ENCODE assay signal across 9 mouse cellular contexts in the genomic region with DNA sequence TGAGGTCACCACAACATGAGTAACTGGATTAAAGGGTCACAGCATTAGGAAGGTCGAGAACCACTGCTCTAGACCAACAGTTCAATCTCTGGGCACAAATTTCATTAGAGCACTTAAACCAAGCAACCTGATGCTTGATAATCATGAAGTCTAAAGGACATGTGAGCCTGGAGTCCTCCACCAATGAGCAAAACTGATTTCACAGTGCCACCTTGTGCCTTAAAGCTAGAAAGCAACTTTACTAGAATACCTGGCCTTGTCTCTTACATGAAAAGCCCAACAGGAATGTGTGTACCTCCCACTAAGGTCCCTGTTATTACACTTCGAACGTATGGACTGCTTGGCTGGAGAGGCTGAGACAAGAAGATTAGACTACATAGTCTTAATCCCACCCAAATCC. TPM values are rescaled to one million over a fixed set of nuclear protein-coding genes. Genes with fewer than 3 reads are reported as not detected.
DNase-seq lines count a peak whose midpoint lies in the region; ATAC-seq and TF ChIP-seq lines count a peak whose summit lies in the region.
"Had no signal": no experiment of that assay in that cellular context is flagged by ENCODE, and none has a peak within 500 bp of the region (broad histone marks: within the 10 kb centered on the region; RNA-seq: fewer than 3 reads in every experiment).

No protein-coding gene starts in this region.

- 65% methylated on average over 3 of the region's 3 CpGs for WGBS in heart, embryonic 10.5 days
- WGBS in intestine, postnatal 0 days: 50% methylated on average over 3 of the region's 3 CpGs
- 68% methylated on average over 3 of the region's 3 CpGs for WGBS in midbrain, embryonic 15.5 days

- H3K36me3 ChIP-seq in heart, embryonic 10.5 days: peaks cover 30% of the 10 kb centered on the region
- peaks cover 4% of the 10 kb centered on the region for H3K36me3 ChIP-seq in ES-E14 (ENCODE audit: control insufficient read depth, insufficient read depth, low read length, poor library complexity, severe bottlenecking)
- H3K36me3 ChIP-seq in intestine, postnatal 0 days (ENCODE audit: control insufficient read depth, insufficient read depth): peaks cover 9% of the 10 kb centered on the region
- H3K36me3 ChIP-seq in midbrain, embryonic 15.5 days (replicated peaks): peaks cover 6% of the 10 kb centered on the region; the same call in 1 of the 2 replicates

- in situ Hi-C loops in ES-E14 (cut with MboI; ENCODE audit: low sequenced_read_pairs in 2 of 2, unreplicated experiment in 2 of 2): no loop called here

- ATAC-seq in intestine, postnatal 0 days: no peak
- ATAC-seq in midbrain, embryonic 15.5 days (replicated peaks): no peak

- peak; percentile 77 for TF ChIP-seq CTCF in intestine, postnatal 0 days (IDR thresholded peaks at IDR 0.05; ENCODE audit: low read depth)

- H3K27me3 ChIP-seq in heart, embryonic 10.5 days (ENCODE audit: insufficient read depth, poor library complexity, severe bottlenecking): no peaks in the 10 kb centered on the region
- H3K27me3 ChIP-seq in intestine, postnatal 0 days (replicated peaks; ENCODE audit: control insufficient read depth, insufficient read depth, low read length): no peaks in the 10 kb centered on the region
- no peaks in the 10 kb centered on the region for H3K27me3 ChIP-seq in midbrain, embryonic 15.5 days (replicated peaks)
- H3K27me3 ChIP-seq: midbrain, embryonic 12.5 days had no signal

- H3K4me2 ChIP-seq in intestine, postnatal 0 days (replicated peaks; ENCODE audit: low read depth): no peak overlapping the region
- H3K4me2 ChIP-seq in midbrain, embryonic 15.5 days: no peak overlapping the region
- H3K4me2 ChIP-seq: midbrain, embryonic 12.5 days had no signal

- no peaks in the 10 kb centered on the region for H3K9me3 ChIP-seq in heart, embryonic 10.5 days
- no peaks in the 10 kb centered on the region for H3K9me3 ChIP-seq in ES-E14 (ENCODE audit: control insufficient read depth, insufficient read depth, low read depth, low read length)
- no peaks in the 10 kb centered on the region for H3K9me3 ChIP-seq in intestine, postnatal 0 days (ENCODE audit: control insufficient read depth)
- no peaks in the 10 kb centered on the region for H3K9me3 ChIP-seq in midbrain, embryonic 15.5 days
- H3K9me3 ChIP-seq: midbrain, embryonic 12.5 days had no signal

- peaks cover 3% of the 10 kb centered on the region; the same call in 1 of the 2 replicates for H3K4me1 ChIP-seq in heart, embryonic 10.5 days
- H3K4me1 ChIP-seq in ES-E14 (ENCODE audit: control insufficient read depth in 2 of 2, insufficient read depth in 2 of 2, low read length in 2 of 2, poor library complexity in 1 of 2): no peaks in the 10 kb centered on the region
- H3K4me1 ChIP-seq in intestine, postnatal 0 days (replicated peaks; ENCODE audit: control insufficient read depth, insufficient read depth, low read length): no peaks in the 10 kb centered on the region
- no peaks in the 10 kb centered on the region for H3K4me1 ChIP-seq in midbrain, embryonic 15.5 days
- H3K4me1 ChIP-seq: midbrain, embryonic 12.5 days had no signal

- DNase-seq in heart, postnatal 4 days: peak; percentile 34
- DNase-seq in heart, embryonic 10.5 days (ENCODE audit: low spot score): no peak
- peak; percentile 79 for DNase-seq in 3T3-L1 (ENCODE audit: low read depth, low spot score)
- DNase-seq in ES-E14 (ENCODE audit: low read depth, low spot score): peak; percentile 19
- DNase-seq in spleen, postnatal 36 days (ENCODE audit: low spot score in 2 of 2): no peak
- no peak for DNase-seq in frontal cortex, postnatal 36 days (ENCODE audit: low spot score in 2 of 2)

- no peak overlapping the region for H3K4me3 ChIP-seq in heart, embryonic 10.5 days
- H3K4me3 ChIP-seq in ES-E14 (ENCODE audit: insufficient read depth in 1 of 2, low read depth in 1 of 2, low read length in 2 of 2, poor library complexity in 1 of 2, severe bottlenecking in 1 of 2): no peak overlapping the region
- no peak overlapping the region for H3K4me3 ChIP-seq in intestine, postnatal 0 days (ENCODE audit: low read depth, low read length)
- no peak overlapping the region for H3K4me3 ChIP-seq in midbrain, embryonic 15.5 days
- H3K4me3 ChIP-seq: midbrain, embryonic 12.5 days had no signal

- no peak overlapping the region for H3K27ac ChIP-seq in heart, embryonic 10.5 days
- no peak overlapping the region for H3K27ac ChIP-seq in ES-E14 (ENCODE audit: insufficient read depth, low read depth, low read length, poor library complexity, severe bottlenecking)
- H3K27ac ChIP-seq in intestine, postnatal 0 days (ENCODE audit: low read depth, low read length): no peak overlapping the region
- H3K27ac ChIP-seq in midbrain, embryonic 15.5 days: no peak overlapping the region
- H3K27ac ChIP-seq: midbrain, embryonic 12.5 days had no signal

- H3K9ac ChIP-seq in ES-E14 (ENCODE audit: insufficient read depth, low read depth, low read length, poor library complexity, severe bottlenecking): no peak overlapping the region
- H3K9ac ChIP-seq in intestine, postnatal 0 days (ENCODE audit: low read depth, low read length): no peak overlapping the region
- H3K9ac ChIP-seq in midbrain, embryonic 15.5 days: no peak overlapping the region
- H3K9ac ChIP-seq: midbrain, embryonic 12.5 days had no signal

TF ChIP-seq in ES-E14, 5 proteins besides CTCF, POLR2A, EP300 and RAD21:
- TF ChIP-seq HCFC1 (IDR thresholded peaks at IDR 0.05; ENCODE audit: borderline replicate concordance, insufficient read depth, low read length) (no peak), ZC3H11A (IDR thresholded peaks at IDR 0.05; ENCODE audit: borderline replicate concordance, low read depth, low read length) (peak; percentile 43; the same call in 1 of the 2 replicates)

RNA-seq across cellular contexts. Expression of gene Dcaf5, which starts 47.0 kb away (rescaled TPM):
- 10 to 100 TPM; 36.3 to 37.3 TPM for total RNA-seq in heart, postnatal 4 days (2021)
- polyA plus RNA-seq in heart, embryonic 10.5 days (2016; fragmentation: Nextera tagmentation; extraction: Ambion mirVana): 8.5 and 9.9 TPM in 2 replicates
- 5.8 and 9.0 TPM in 2 replicates for total RNA-seq in ES-E14 (2012; rRNA removed)
- polyA plus RNA-seq in intestine, postnatal 0 days (2015; fragmentation: Nextera tagmentation; extraction: Ambion mirVana): 7.4 and 7.5 TPM in 2 replicates
- 25.5 and 26.6 TPM in 2 replicates for polyA plus RNA-seq in midbrain, embryonic 15.5 days (2015; fragmentation: Nextera tagmentation; extraction: Ambion mirVana)

Comparison
In these comparisons a context has a peak if more than half of its experiments do, and no peak if none do; other contexts are left out.
1. DNase-seq: peak in heart, postnatal 4 days (single experiment), 3T3-L1 (single experiment) and ES-E14 (single experiment); none in heart, embryonic 10.5 days (single experiment), spleen, postnatal 36 days (0 of 2) and frontal cortex, postnatal 36 days (0 of 2).